Mouse (Mus musculus) olfactory bulb, adult 2 months (tissue): ENCODE results near the gene Sec31b.

ENCODE experiments used
- CTCF ChIP-seq: fragments of 200-500 bp; IDR thresholded peaks from 2 replicates; pipeline ENCODE4 v1.5.1; 2012; ENCODE audit warnings: low read depth, mild to moderate bottlenecking, low read length, moderate library complexity; ENCODE audit not compliant: insufficient read depth
- POLR2A ChIP-seq: fragments of 200-500 bp; IDR thresholded peaks from 2 replicates; pipeline ENCODE4 v1.6.1; 2012; ENCODE audit warnings: mild to moderate bottlenecking, low read depth, low read length, moderate library complexity; ENCODE audit not compliant: insufficient read depth

DNA sequence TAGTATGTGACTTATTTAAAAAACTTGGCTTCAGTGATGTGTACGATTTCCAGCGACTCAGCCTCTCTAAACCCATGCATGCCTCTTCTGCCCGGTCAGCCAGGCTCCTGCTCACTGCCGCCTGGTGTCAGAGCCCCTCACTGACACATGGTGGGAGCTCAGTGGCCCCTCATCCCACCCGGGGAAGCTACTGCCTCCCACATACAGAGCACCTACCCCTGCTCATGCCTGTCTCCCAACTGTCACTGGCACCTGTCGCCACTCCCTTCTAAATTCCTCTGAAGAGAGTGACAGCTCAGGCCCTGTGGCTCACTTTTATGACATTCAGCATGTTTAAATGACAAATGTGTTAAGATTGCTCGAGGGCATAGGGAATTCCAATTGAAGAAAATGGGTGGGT is 30.6 kb upstream of the Sec31b start:
- no peak for TF ChIP-seq POLR2A
- no peak for TF ChIP-seq CTCF
